ENCODE assay signal across 8 mouse cellular contexts in genomic region chr2:168912051-168912891, GRCm38 (mm10). TPM values are rescaled to one million over a fixed set of nuclear protein-coding genes. Genes with fewer than 3 reads are reported as not detected.
A peak's percentile ranks its signal among the peaks of the same experiment; 100 is the strongest.
DNase-seq lines count a peak whose midpoint lies in the region; ATAC-seq and TF ChIP-seq lines count a peak whose summit lies in the region.

No protein-coding gene starts in this region.

- no peaks in the 10 kb centered on the region for H3K9me3 ChIP-seq in lung, postnatal 0 days (ENCODE audit: low read length)
- no peaks in the 10 kb centered on the region for H3K9me3 ChIP-seq in hindbrain, embryonic 12.5 days (replicated peaks)
- no peaks in the 10 kb centered on the region for H3K9me3 ChIP-seq in stomach, embryonic 14.5 days (ENCODE audit: control insufficient read depth, low read depth, low read length)

- H3K4me1 ChIP-seq in lung, postnatal 0 days (ENCODE audit: insufficient read depth, low read depth, low read length), result peaks cover 4% of the 10 kb centered on the region; the same call in 1 of the 2 replicates
- peaks cover 29% of the 10 kb centered on the region for H3K4me1 ChIP-seq in hindbrain, embryonic 12.5 days
- peaks cover 15% of the 10 kb centered on the region for H3K4me1 ChIP-seq in stomach, embryonic 14.5 days (ENCODE audit: control insufficient read depth, insufficient read depth, low read length)

- ATAC-seq in lung, postnatal 0 days, result no peak
- peak; percentile 74 for ATAC-seq in hindbrain, embryonic 12.5 days (ENCODE audit: low FRiP score)
- 0 out of 2 replicates have a peak, but pooled peaks have one; percentile 62 for ATAC-seq in stomach, embryonic 14.5 days (ENCODE audit: insufficient number of reproducible peaks, insufficient read depth, low FRiP score, low read depth)
- no peak for ATAC-seq in monocyte, adult 5-6 weeks (replicated peaks; ENCODE audit: insufficient number of reproducible peaks, low FRiP score, low TSS enrichment, poor library complexity, severe bottlenecking)

- H3K4me2 ChIP-seq in lung, postnatal 0 days (replicated peaks; ENCODE audit: low read depth, low read length), result peak overlapping the region; percentile 57
- peak overlapping the region; percentile 94 for H3K4me2 ChIP-seq in hindbrain, embryonic 12.5 days (replicated peaks)
- peak overlapping the region; percentile 87 for H3K4me2 ChIP-seq in stomach, embryonic 14.5 days (replicated peaks; ENCODE audit: low read depth, low read length)

- WGBS in lung, postnatal 0 days, result under 1% methylated on average over 69 of the region's 70 CpGs
- WGBS in hindbrain, embryonic 12.5 days, result under 1% methylated on average over 70 of the region's 70 CpGs
- under 1% methylated on average over 69 of the region's 70 CpGs for WGBS in stomach, embryonic 14.5 days

- TF ChIP-seq CTCF in lung, postnatal 0 days (IDR thresholded peaks at IDR 0.05), result no peak

- H3K4me3 ChIP-seq in lung, postnatal 0 days (ENCODE audit: low read depth, low read length), result peak overlapping the region; percentile 35
- H3K4me3 ChIP-seq in hindbrain, embryonic 12.5 days, result peak overlapping the region; percentile 47
- H3K4me3 ChIP-seq in stomach, embryonic 14.5 days (ENCODE audit: low read depth, low read length), result peak overlapping the region; percentile 39

- no peak overlapping the region for H3K27ac ChIP-seq in lung, postnatal 0 days (ENCODE audit: low read length)
- no peak overlapping the region for H3K27ac ChIP-seq in hindbrain, embryonic 12.5 days
- H3K27ac ChIP-seq in stomach, embryonic 14.5 days (ENCODE audit: low read length), result no peak overlapping the region

- no peak for DNase-seq in lung, postnatal 0 days (ENCODE audit: low spot score)
- DNase-seq in lung, postnatal 36 days, result no peak
- peak; percentile 39 for DNase-seq in embryo, embryonic 9.5 days (ENCODE audit: extremely low spot score)
- peak; percentile 26 for DNase-seq in liver
- no peak for DNase-seq in frontal cortex, postnatal 25 days (ENCODE audit: low spot score in 2 of 2)

- TF ChIP-seq EP300 in lung, postnatal 0 days (IDR thresholded peaks at IDR 0.05), result no peak

- H3K9ac ChIP-seq in lung, postnatal 0 days (replicated peaks; ENCODE audit: low read depth), result no peak overlapping the region
- peak overlapping the region; percentile 49 for H3K9ac ChIP-seq in hindbrain, embryonic 12.5 days
- H3K9ac ChIP-seq in stomach, embryonic 14.5 days (replicated peaks; ENCODE audit: low read depth, low read length), result no peak overlapping the region; the same call in 1 of the 2 replicates

- H3K27me3 ChIP-seq in lung, postnatal 0 days (replicated peaks; ENCODE audit: insufficient read depth, low read length), result peaks cover 34% of the 10 kb centered on the region
- peaks cover 49% of the 10 kb centered on the region for H3K27me3 ChIP-seq in hindbrain, embryonic 12.5 days
- H3K27me3 ChIP-seq in stomach, embryonic 14.5 days (ENCODE audit: control insufficient read depth, insufficient read depth, low read length), result peaks cover 10% of the 10 kb centered on the region

- H3K36me3 ChIP-seq in lung, postnatal 0 days (ENCODE audit: insufficient read depth, low read length), result no peaks in the 10 kb centered on the region
- no peaks in the 10 kb centered on the region for H3K36me3 ChIP-seq in hindbrain, embryonic 12.5 days
- H3K36me3 ChIP-seq in stomach, embryonic 14.5 days (ENCODE audit: control insufficient read depth, insufficient read depth, low read length), result no peaks in the 10 kb centered on the region

RNA-seq across cellular contexts. Expression of gene Zfp64, which starts 43.1 kb away (rescaled TPM):
- 14.0 and 15.8 TPM in 2 replicates for polyA plus RNA-seq in lung, postnatal 0 days (2015; fragmentation: Nextera tagmentation; extraction: Ambion mirVana)
- polyA plus RNA-seq in hindbrain, embryonic 12.5 days (2016; fragmentation: Nextera tagmentation; extraction: Ambion mirVana), result 37.7 and 39.0 TPM in 2 replicates
- polyA plus RNA-seq in stomach, embryonic 14.5 days (2014; fragmentation: Nextera tagmentation; extraction: Ambion mirVana), result 37.2 and 38.2 TPM in 2 replicates
- total RNA-seq in monocyte, adult 5-6 weeks (2017), result 6.8 to 13.0 TPM (median 7.8 TPM) in 3 replicates

Comparison
In these comparisons a context has a peak if more than half of its experiments do, and no peak if none do; other contexts are left out.
1. ATAC-seq: peak in hindbrain, embryonic 12.5 days (single experiment) and stomach, embryonic 14.5 days (single experiment); none in lung, postnatal 0 days (single experiment) and monocyte, adult 5-6 weeks (single experiment).
2. DNase-seq: peak in embryo, embryonic 9.5 days (single experiment) and liver (single experiment); none in lung, postnatal 0 days (single experiment), lung, postnatal 36 days (single experiment) and frontal cortex, postnatal 25 days (0 of 2).
3. Peak in every context shown above with its lines, with median percentiles within 50 percentile points of each other: H3K4me2 ChIP-seq and H3K4me3 ChIP-seq.